Mouse (Mus musculus): ENCODE measurements at regions not wholly inside any gene's neighbourhood (a gene's known extent, or its start where the extent isn't known, plus 50 kb on each side); places are given as distances from the start of the nearest gene placed in this dataset.

GRCm38 (mm10) chr8:23504704-23505103 is 1093.5 kb downstream of the Mrps31 start:
- peak; percentile 57 for DNase-seq

GRCm38 (mm10) chr8:23505216-23505615 is 1094.1 kb downstream of the Mrps31 start:
- no peak for DNase-seq

GRCm38 (mm10) chr8:23505966-23506365 is 1094.8 kb downstream of the Mrps31 start:
- DNase-seq = no peak

GRCm38 (mm10) chr8:23507661-23508060 is 1096.5 kb downstream of the Mrps31 start:
- DNase-seq = no peak

- DNase-seq = no peak
These were observed 1098.9 kb downstream of the Mrps31 start for GRCm38 (mm10) chr8:23510076-23510475.

GRCm38 (mm10) chr8:23510561-23510960 is 1099.4 kb downstream of the Mrps31 start:
- no peak for DNase-seq

GRCm38 (mm10) chr8:23511264-23511663 is 1100.1 kb downstream of the Mrps31 start:
- DNase-seq = no peak

- DNase-seq = no peak
These were observed 1100.6 kb downstream of the Mrps31 start for GRCm38 (mm10) chr8:23511792-23512191.

- DNase-seq = no peak
These were observed 1105.3 kb downstream of the Mrps31 start for GRCm38 (mm10) chr8:23516469-23516868.

- DNase-seq = peak; percentile 19
These were observed 1120.5 kb downstream of the Mrps31 start for GRCm38 (mm10) chr8:23531551-23532142.

GRCm38 (mm10) chr8:23537681-23538359 is 1126.7 kb downstream of the Mrps31 start:
- no peak for DNase-seq

- no peak for DNase-seq
These were observed 1142.7 kb downstream of the Mrps31 start for GRCm38 (mm10) chr8:23553565-23554473.

- no peak for DNase-seq
These were observed 1149.7 kb downstream of the Mrps31 start for GRCm38 (mm10) chr8:23560836-23561235.

GRCm38 (mm10) chr8:23561683-23562385 is 1150.7 kb downstream of the Mrps31 start:
- no peak for DNase-seq

- DNase-seq = no peak
These were observed 1151.3 kb downstream of the Mrps31 start for GRCm38 (mm10) chr8:23562504-23562903.

GRCm38 (mm10) chr8:23563065-23564020 is 1152.2 kb downstream of the Mrps31 start:
- DNase-seq = no peak

GRCm38 (mm10) chr8:23567906-23568305 is 1156.7 kb downstream of the Mrps31 start:
- no peak for DNase-seq

- no peak for DNase-seq
These were observed 1154.3 kb downstream of the Adam3 start for GRCm38 (mm10) chr8:23571338-23571737.

GRCm38 (mm10) chr8:23580106-23580505 is 1145.5 kb downstream of the Adam3 start:
- no peak for DNase-seq

- no peak for DNase-seq
These were observed 1145.0 kb downstream of the Adam3 start for GRCm38 (mm10) chr8:23580701-23581100.
